Mouse (Mus musculus) testis, adult 2 months (tissue): ENCODE results near the gene Stat4.

Experiments
- CTCF ChIP-seq: fragments of 200-500 bp; IDR thresholded peaks from 2 replicates; pipeline ENCODE4 v1.5.1; 2012; ENCODE audit warnings: low read depth, mild to moderate bottlenecking, inconsistent platforms, low read length, moderate library complexity; ENCODE audit not compliant: control insufficient read depth, insufficient read depth, insufficient replicate concordance
- POLR2A ChIP-seq: fragments of 200-500 bp; IDR thresholded peaks from 2 replicates; pipeline ENCODE4 v1.6.1; 2012; ENCODE audit warnings: low read depth, mild to moderate bottlenecking, inconsistent platforms, low read length, moderate library complexity; ENCODE audit not compliant: control insufficient read depth

DNA sequence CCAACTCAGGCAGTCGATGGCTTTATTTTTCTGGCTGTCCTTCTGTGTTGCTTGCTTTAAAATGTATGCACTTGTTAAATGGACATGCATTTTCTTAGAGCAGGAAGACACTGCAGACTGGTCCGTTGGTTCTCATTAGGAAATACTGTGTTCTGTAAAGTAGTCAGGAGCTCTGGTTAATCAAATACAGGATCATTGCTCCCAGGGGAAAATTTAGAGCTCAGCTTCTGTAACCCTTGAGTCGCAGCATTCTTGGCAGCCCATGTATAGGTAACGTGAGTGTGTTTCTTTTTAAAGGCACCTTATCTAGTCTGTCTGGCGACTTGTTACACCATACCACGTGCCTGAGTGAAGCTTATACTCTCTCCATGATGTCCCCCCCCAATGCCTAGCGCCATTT lies 161.2 kb downstream of the Stat4 start:
- TF ChIP-seq CTCF (no peak), POLR2A (no peak)
